Mouse (Mus musculus): ENCODE data around the gene Slc25a18. TPM values are rescaled to one million over a fixed set of nuclear protein-coding genes. Genes with fewer than 3 reads are reported as not detected.

Gene Slc25a18
- 0.28 TPM in 1 of 2 replicates, not detected in the other for polyA plus RNA-seq (2012; ENCODE audit: insufficient read depth, insufficient read length, missing spikeins)

DNA sequence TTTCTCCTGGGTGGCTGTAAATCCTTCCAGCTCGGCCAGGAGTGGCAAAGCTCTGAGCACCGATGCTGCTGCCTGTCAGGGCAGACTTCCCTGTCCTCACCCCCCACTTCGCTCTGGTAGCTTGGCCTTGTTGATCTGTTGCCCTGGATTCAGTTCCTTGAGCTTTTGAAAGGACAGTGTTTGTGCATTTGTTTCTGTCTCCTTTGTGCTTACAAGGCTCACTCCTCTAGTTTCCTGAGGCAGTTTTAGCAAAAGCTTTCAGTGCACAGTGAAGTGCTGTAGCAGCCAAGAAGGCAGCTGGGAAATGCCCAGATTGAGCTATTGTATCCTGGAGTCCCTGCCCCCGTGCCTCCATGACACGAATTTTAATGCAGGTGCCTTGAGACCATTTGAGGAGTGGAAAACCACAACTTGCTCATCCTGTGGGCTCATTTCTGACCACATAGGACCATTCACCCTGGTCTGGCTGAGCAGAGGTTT lies at the start of gene Slc25a18:
Gene Slc25a18 (plus strand): TSS at position 430 of the 480 bp plus-strand sequence.
- peaks cover 39% of the 10 kb centered on the region for H3K4me1 ChIP-seq (ENCODE audit: control insufficient read depth, insufficient read depth, low read length)
- no peak for TF ChIP-seq CTCF (IDR thresholded peaks at IDR 0.05; ENCODE audit: low read depth, low read length)

DNA sequence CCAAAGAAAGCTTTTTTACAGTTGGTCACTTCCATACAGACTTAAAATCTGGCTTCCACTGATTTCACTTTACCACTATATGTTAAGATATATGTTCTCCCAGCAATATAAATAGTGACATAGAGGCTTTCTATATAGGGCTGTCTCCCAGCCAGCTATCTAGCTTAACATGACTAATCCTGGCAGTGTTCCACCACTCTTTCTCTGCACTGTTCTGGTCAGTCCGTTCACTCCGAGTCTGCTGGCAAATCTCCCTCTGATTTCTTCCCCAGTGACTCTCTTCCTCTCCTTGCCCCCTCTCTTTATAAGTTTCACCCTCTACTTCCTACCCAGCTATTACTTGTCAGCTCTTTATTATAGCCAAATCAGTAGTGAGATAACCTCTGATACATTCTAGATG lies 47.4 kb upstream of the Slc25a18 start:
- Histone ChIP-seq H3K4me3 (ENCODE audit: insufficient read depth, low read length) (no peak overlapping the region), H3K4me1 (ENCODE audit: control insufficient read depth, insufficient read depth, low read length) (no peaks in the 10 kb centered on the region), H3K27ac (ENCODE audit: insufficient read depth, low read depth, low read length) (no peak overlapping the region)
- TF ChIP-seq CTCF (IDR thresholded peaks at IDR 0.05; ENCODE audit: low read depth, low read length), result no peak
- TF ChIP-seq POLR2A (IDR thresholded peaks at IDR 0.05; ENCODE audit: borderline replicate concordance, low read depth, low read length), result no peak

More for the DNA sequence above, at the start of gene Slc25a18:
- H3K4me3 ChIP-seq (ENCODE audit: insufficient read depth, low read length), result no peak within 1 kb of the TSS
- H3K27ac ChIP-seq (ENCODE audit: insufficient read depth, low read depth, low read length), result no peak within 1 kb of the TSS

DNA sequence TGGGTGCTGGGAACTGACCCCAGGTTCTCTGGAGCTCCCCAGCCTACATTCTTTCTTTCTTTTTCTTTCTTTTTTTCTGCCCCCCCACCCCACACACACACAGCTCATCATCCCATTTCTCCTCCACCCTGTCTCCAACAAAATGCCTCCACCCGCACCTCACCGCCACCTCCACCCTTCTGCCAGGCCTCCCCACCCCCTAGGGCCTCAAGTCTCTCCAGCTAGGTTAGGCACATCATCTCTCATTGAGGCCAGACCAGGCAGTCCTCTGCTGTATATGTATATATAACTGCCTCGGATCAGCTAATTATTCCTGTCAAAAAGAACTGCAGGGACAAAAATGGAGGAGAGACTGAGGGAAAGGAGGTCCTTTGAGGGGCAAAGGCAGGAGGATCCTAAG lies 37.4 kb upstream of the Slc25a18 start:
- Histone ChIP-seq H3K27ac (ENCODE audit: insufficient read depth, low read depth, low read length) (no peak overlapping the region), H3K4me1 (ENCODE audit: control insufficient read depth, insufficient read depth, low read length) (no peaks in the 10 kb centered on the region), H3K4me3 (ENCODE audit: insufficient read depth, low read length) (no peak overlapping the region)
- TF ChIP-seq POLR2A (IDR thresholded peaks at IDR 0.05; ENCODE audit: borderline replicate concordance, low read depth, low read length) (no peak), CTCF (IDR thresholded peaks at IDR 0.05; ENCODE audit: low read depth, low read length) (no peak)

DNA sequence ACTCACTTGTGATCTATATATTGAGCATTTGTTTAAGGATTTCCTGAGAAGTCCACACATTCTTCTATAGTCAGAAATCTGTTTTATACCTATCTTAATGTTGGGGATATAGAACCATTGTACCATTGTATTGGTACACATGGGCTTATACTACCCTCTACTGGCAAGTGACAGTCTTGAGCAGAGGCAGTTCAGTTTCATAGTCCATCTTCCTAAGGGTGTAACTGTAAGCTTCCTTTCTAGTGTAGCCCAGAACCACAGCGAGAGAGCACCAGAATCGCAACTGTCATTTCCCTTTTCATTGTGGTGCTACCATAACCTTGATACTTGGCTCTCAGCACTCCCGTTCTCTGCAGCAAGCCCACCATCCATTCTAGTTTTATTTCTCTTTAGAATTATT lies 36.8 kb upstream of the Slc25a18 start:
- no peak for TF ChIP-seq POLR2A (IDR thresholded peaks at IDR 0.05; ENCODE audit: borderline replicate concordance, low read depth, low read length)
- no peak for TF ChIP-seq CTCF (IDR thresholded peaks at IDR 0.05; ENCODE audit: low read depth, low read length)
- Histone ChIP-seq H3K4me1 (ENCODE audit: control insufficient read depth, insufficient read depth, low read length) (no peaks in the 10 kb centered on the region), H3K4me3 (ENCODE audit: insufficient read depth, low read length) (no peak overlapping the region), H3K27ac (ENCODE audit: insufficient read depth, low read depth, low read length) (no peak overlapping the region)

DNA sequence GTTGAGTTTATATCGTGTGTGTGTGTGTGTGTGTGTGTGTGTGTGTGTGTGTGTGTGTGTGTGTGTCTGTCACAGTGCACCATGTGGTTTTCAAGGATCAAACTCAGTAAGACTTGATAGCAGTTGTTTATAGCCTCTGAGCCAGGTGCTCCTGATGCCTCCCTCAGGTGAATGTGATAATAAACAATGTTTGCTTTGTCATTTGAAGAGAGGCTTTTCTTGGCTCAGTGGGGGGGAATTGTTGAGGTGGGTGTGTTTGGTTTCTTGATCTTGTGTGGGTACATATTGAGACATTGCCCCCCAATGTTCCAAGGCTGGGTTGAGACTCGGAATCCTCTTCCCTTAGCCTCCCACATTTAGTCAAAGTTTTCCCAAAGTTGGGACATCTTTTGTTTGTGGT lies 30.2 kb upstream of the Slc25a18 start:
- Histone ChIP-seq H3K4me3 (ENCODE audit: insufficient read depth, low read length) (no peak overlapping the region), H3K27ac (ENCODE audit: insufficient read depth, low read depth, low read length) (no peak overlapping the region), H3K4me1 (ENCODE audit: control insufficient read depth, insufficient read depth, low read length) (no peaks in the 10 kb centered on the region)
- no peak for TF ChIP-seq CTCF (IDR thresholded peaks at IDR 0.05; ENCODE audit: low read depth, low read length)
- TF ChIP-seq POLR2A (IDR thresholded peaks at IDR 0.05; ENCODE audit: borderline replicate concordance, low read depth, low read length), result no peak

DNA sequence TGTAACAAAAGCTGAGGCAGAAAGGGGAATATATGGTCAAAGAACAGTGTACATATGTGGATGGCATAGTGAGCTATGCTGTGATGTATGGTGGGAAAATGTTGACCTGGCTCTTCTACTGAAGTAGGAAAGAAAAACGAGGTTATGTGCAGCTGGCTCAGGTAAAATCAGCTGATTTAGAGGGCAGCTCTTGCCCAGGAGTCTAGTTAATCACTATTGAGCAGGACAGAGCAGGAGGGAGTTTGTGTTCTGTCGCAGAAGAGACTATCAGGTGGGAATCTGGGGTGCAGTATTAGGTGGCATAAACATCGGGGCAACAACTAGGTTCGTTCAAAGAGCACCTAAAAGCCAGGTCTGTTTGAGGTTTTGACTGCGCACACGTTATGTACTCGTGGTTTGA lies 29.1 kb upstream of the Slc25a18 start:
- TF ChIP-seq CTCF (IDR thresholded peaks at IDR 0.05; ENCODE audit: low read depth, low read length), result no peak
- Histone ChIP-seq H3K4me3 (ENCODE audit: insufficient read depth, low read length) (no peak overlapping the region), H3K27ac (ENCODE audit: insufficient read depth, low read depth, low read length) (no peak overlapping the region), H3K4me1 (ENCODE audit: control insufficient read depth, insufficient read depth, low read length) (no peaks in the 10 kb centered on the region)

DNA sequence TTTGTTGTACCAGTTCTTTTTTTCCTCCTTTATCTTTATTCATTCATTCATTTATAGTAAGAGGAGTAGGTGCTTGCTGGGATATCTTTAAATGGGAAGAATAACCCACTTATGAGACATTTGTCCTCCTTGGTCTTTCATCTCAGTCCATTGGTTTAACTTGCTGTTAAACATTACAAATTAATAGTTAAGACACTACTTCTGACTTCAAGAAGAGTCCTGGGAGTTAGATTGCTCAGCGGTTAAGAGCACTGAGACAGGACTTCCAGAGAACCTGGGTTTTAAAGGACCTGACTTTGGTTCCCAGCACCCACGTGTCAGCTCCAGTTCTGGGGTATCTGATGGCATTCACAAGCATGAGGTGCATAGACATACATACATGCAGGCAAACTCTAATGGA lies 27.0 kb upstream of the Slc25a18 start:
- Histone ChIP-seq H3K4me1 (ENCODE audit: control insufficient read depth, insufficient read depth, low read length) (no peaks in the 10 kb centered on the region), H3K27ac (ENCODE audit: insufficient read depth, low read depth, low read length) (no peak overlapping the region), H3K4me3 (ENCODE audit: insufficient read depth, low read length) (no peak overlapping the region)
- no peak for TF ChIP-seq POLR2A (IDR thresholded peaks at IDR 0.05; ENCODE audit: borderline replicate concordance, low read depth, low read length)
- no peak for TF ChIP-seq CTCF (IDR thresholded peaks at IDR 0.05; ENCODE audit: low read depth, low read length)

DNA sequence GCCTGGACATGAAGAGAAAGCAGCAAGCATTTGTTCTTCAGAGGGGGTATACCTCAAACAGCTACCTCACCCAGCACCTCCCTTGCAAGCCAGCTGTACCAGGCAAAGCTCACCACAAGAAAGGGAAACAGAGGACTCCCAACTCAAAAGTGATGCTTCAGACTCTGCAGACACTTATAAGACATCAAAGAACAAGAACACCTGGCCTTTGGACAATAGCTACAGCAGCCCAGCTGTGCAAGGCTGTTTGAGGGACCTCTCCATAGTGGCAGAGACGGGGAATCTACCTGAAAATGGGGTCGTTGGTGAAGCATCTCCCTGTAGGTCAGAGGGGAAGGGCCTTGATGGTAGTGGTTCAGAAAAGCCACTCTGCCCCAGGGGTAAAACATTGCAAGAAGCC lies 12.2 kb upstream of the Slc25a18 start:
- Histone ChIP-seq H3K27ac (ENCODE audit: insufficient read depth, low read depth, low read length) (no peak overlapping the region), H3K4me3 (ENCODE audit: insufficient read depth, low read length) (no peak overlapping the region), H3K4me1 (ENCODE audit: control insufficient read depth, insufficient read depth, low read length) (no peaks in the 10 kb centered on the region)
- TF ChIP-seq CTCF (IDR thresholded peaks at IDR 0.05; ENCODE audit: low read depth, low read length) (no peak), POLR2A (IDR thresholded peaks at IDR 0.05; ENCODE audit: borderline replicate concordance, low read depth, low read length) (no peak)

DNA sequence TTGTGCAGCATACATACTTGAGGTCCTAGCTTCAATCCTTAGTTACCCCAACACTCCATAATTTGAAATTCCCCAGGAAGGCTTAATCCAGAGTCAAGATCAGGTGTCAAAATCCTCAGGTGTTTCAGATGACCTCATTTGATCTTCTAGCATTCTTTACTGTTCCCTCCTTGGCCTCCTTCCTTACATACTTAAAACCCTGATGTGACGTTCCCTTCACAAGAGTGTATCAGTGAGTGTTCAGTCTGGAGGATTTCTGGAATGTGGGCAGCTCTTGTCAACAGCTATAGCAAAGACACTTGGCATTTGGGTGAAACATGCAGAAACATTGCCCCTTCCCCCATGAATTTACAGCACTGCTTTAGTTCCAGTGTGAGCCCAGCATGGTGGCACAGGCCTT lies 3.4 kb upstream of the Slc25a18 start:
- Histone ChIP-seq H3K4me1 (ENCODE audit: control insufficient read depth, insufficient read depth, low read length) (peaks cover 23% of the 10 kb centered on the region), H3K27ac (ENCODE audit: insufficient read depth, low read depth, low read length) (no peak overlapping the region), H3K4me3 (ENCODE audit: insufficient read depth, low read length) (no peak overlapping the region)
- TF ChIP-seq CTCF (IDR thresholded peaks at IDR 0.05; ENCODE audit: low read depth, low read length) (no peak), POLR2A (IDR thresholded peaks at IDR 0.05; ENCODE audit: borderline replicate concordance, low read depth, low read length) (no peak)

DNA sequence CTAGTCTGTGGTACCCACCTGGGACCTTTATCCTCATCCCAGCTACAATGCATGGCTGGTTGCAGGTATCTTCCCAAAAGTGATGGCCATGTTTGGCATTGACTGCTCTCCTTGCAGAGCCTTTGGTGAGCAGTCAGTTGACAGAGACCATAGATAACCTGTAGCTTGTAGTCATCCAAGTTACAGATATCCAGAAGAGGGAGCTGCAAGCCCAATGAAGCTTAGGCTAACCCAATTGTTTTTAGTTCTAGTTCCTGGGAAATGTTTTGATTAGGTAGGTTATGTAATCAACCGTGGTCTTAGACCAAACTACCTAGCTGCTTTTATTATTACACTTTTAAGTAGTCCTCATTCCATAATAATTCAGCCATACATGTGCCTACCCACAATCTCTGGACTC lies 2.0 kb upstream of the Slc25a18 start:
- Histone ChIP-seq H3K4me1 (ENCODE audit: control insufficient read depth, insufficient read depth, low read length) (peaks cover 31% of the 10 kb centered on the region), H3K27ac (ENCODE audit: insufficient read depth, low read depth, low read length) (no peak overlapping the region), H3K4me3 (ENCODE audit: insufficient read depth, low read length) (no peak overlapping the region)
- TF ChIP-seq POLR2A (IDR thresholded peaks at IDR 0.05; ENCODE audit: borderline replicate concordance, low read depth, low read length) (no peak), CTCF (IDR thresholded peaks at IDR 0.05; ENCODE audit: low read depth, low read length) (no peak)

DNA sequence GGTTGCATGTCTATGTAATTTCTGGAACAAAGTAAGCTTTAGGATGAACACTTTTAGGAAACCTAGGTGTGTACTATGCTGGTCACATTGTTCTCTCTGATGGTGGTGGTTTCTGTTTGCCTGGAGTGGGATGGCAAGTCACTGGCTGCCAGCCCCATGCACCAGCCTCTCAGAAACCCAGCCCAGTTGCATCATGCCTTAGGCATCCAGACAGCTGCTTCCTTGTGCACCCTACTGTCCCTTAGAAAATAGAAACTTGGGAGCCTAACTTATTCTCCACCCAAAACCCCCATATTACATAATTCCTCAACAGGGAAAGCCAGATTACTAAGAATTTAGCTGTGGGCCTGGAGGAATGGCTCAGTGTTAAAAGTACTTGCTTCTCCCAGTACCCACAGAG lies 1.4 kb upstream of the Slc25a18 start:
- Histone ChIP-seq H3K27ac (ENCODE audit: insufficient read depth, low read depth, low read length) (no peak overlapping the region), H3K4me3 (ENCODE audit: insufficient read depth, low read length) (no peak overlapping the region), H3K4me1 (ENCODE audit: control insufficient read depth, insufficient read depth, low read length) (peaks cover 36% of the 10 kb centered on the region)
- no peak for TF ChIP-seq POLR2A (IDR thresholded peaks at IDR 0.05; ENCODE audit: borderline replicate concordance, low read depth, low read length)
- TF ChIP-seq CTCF (IDR thresholded peaks at IDR 0.05; ENCODE audit: low read depth, low read length), result no peak

Measured in bone marrow macrophage, adult 2 months (primary cell).